Comparison of ENCODE assay signal across 19 mouse cellular contexts in the genomic region with DNA sequence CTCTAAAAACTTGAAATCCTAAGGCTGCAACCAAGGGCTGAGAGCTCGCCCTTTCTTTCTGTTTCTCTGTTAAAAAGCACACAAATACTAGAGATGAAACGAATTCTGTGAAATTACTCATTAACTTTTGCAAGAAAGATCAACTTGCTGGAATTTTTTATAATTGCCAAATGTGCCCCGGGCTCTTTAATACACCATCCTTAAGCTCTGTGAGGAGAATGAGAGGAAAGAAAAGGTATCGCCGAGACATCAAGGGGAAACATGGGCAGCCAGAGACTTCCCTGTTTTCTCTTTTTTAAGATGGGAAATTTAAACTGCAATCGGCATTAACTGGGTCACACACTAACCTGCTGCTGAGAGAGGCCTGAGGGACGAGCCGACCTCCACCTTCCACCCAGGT.
A peak's percentile ranks its signal among the peaks of the same experiment; 100 is the strongest.
DNase-seq lines count a peak whose midpoint lies in the region; ATAC-seq and TF ChIP-seq lines count a peak whose summit lies in the region.
"Had no signal": no experiment of that assay in that cellular context is flagged by ENCODE, and none has a peak within 500 bp of the region (broad histone marks: within the 10 kb centered on the region; RNA-seq: fewer than 3 reads in every experiment).

No protein-coding gene starts in this region.

- H3K4me2 ChIP-seq in forebrain, embryonic 13.5 days: no peak overlapping the region
- H3K4me2 ChIP-seq in kidney, embryonic 15.5 days: no peak overlapping the region
- no peak overlapping the region for H3K4me2 ChIP-seq in midbrain, embryonic 13.5 days (replicated peaks)
- H3K4me2 ChIP-seq in midbrain, embryonic 11.5 days: no peak overlapping the region
- H3K4me2 ChIP-seq: embryonic facial prominence, embryonic 12.5 days; heart, embryonic 15.5 days; limb, embryonic 12.5 days; liver, embryonic 13.5 days; lung, embryonic 15.5 days had no signal

- ATAC-seq in forebrain, embryonic 13.5 days: peak; percentile 24; the same call in 1 of the 2 replicates
- ATAC-seq in kidney, embryonic 15.5 days (replicated peaks; ENCODE audit: low FRiP score): no peak
- ATAC-seq in midbrain, embryonic 13.5 days: no peak
- ATAC-seq in midbrain, embryonic 11.5 days (ENCODE audit: low FRiP score): no peak
- ATAC-seq: intestine, postnatal 0 days had no signal

- H3K9me3 ChIP-seq in forebrain, embryonic 13.5 days (replicated peaks): no peaks in the 10 kb centered on the region
- H3K9me3 ChIP-seq in forebrain, embryonic 10.5 days: no peaks in the 10 kb centered on the region
- no peaks in the 10 kb centered on the region for H3K9me3 ChIP-seq in kidney, embryonic 15.5 days (replicated peaks)
- no peaks in the 10 kb centered on the region for H3K9me3 ChIP-seq in midbrain, embryonic 13.5 days
- no peaks in the 10 kb centered on the region for H3K9me3 ChIP-seq in midbrain, embryonic 11.5 days (ENCODE audit: control insufficient read depth, low read length)
- no peaks in the 10 kb centered on the region for H3K9me3 ChIP-seq in heart, embryonic 10.5 days
- H3K9me3 ChIP-seq: embryonic facial prominence, embryonic 12.5 days; heart, embryonic 15.5 days; limb, embryonic 12.5 days; liver, embryonic 13.5 days; lung, embryonic 15.5 days had no signal

- DNase-seq in forebrain, embryonic 10.5 days (ENCODE audit: extremely low spot score, low spot score): no peak
- DNase-seq in kidney, adult 2 months: peak; percentile 51
- DNase-seq in midbrain, embryonic 11.5 days (ENCODE audit: low spot score, missing footprints): no peak
- DNase-seq in adrenal gland, postnatal 4 days (ENCODE audit: low spot score in 2 of 2): no peak
- no peak for DNase-seq in heart, embryonic 10.5 days (ENCODE audit: low spot score)
- DNase-seq: adrenal gland, adult 8-10 months; cerebellum, adult 9-10 months; gastrocnemius, postnatal 25 days; heart, adult 2 months; liver, embryonic 13.5 days had no signal

- no peak for TF ChIP-seq POLR2A in kidney, adult 2 months (IDR thresholded peaks at IDR 0.05; ENCODE audit: low read depth, low read length)

- no peaks in the 10 kb centered on the region for H3K4me1 ChIP-seq in forebrain, embryonic 13.5 days
- H3K4me1 ChIP-seq in forebrain, embryonic 10.5 days: peaks cover 6% of the 10 kb centered on the region
- peaks cover 6% of the 10 kb centered on the region; the same call in 1 of the 2 replicates for H3K4me1 ChIP-seq in kidney, adult 2 months (ENCODE audit: control insufficient read depth, insufficient read depth, low read length)
- H3K4me1 ChIP-seq in kidney, embryonic 15.5 days: peaks cover 11% of the 10 kb centered on the region
- peaks cover 22% of the 10 kb centered on the region for H3K4me1 ChIP-seq in midbrain, embryonic 13.5 days (replicated peaks)
- no peaks in the 10 kb centered on the region for H3K4me1 ChIP-seq in midbrain, embryonic 11.5 days (ENCODE audit: control insufficient read depth, insufficient read depth, low read length)
- H3K4me1 ChIP-seq in heart, embryonic 10.5 days: no peaks in the 10 kb centered on the region
- H3K4me1 ChIP-seq: heart, embryonic 15.5 days; limb, embryonic 12.5 days; liver, embryonic 13.5 days; lung, embryonic 15.5 days had no signal

- H3K9ac ChIP-seq in forebrain, embryonic 13.5 days: no peak overlapping the region
- no peak overlapping the region for H3K9ac ChIP-seq in kidney, embryonic 15.5 days
- H3K9ac ChIP-seq in midbrain, embryonic 13.5 days (replicated peaks): no peak overlapping the region
- H3K9ac ChIP-seq in midbrain, embryonic 11.5 days (ENCODE audit: low read length): no peak overlapping the region
- H3K9ac ChIP-seq: embryonic facial prominence, embryonic 12.5 days; heart, embryonic 15.5 days; limb, embryonic 12.5 days; liver, embryonic 13.5 days; lung, embryonic 15.5 days had no signal

- no peaks in the 10 kb centered on the region for H3K36me3 ChIP-seq in forebrain, embryonic 13.5 days (ENCODE audit: poor library complexity, severe bottlenecking)
- no peaks in the 10 kb centered on the region for H3K36me3 ChIP-seq in forebrain, embryonic 10.5 days (replicated peaks)
- no peaks in the 10 kb centered on the region for H3K36me3 ChIP-seq in kidney, adult 2 months (ENCODE audit: control insufficient read depth, insufficient read depth, low read length)
- 0 out of 2 replicates have a peak, but pooled peaks cover 10% of the 10 kb centered on the region for H3K36me3 ChIP-seq in kidney, embryonic 15.5 days
- no peaks in the 10 kb centered on the region for H3K36me3 ChIP-seq in midbrain, embryonic 13.5 days
- H3K36me3 ChIP-seq in midbrain, embryonic 11.5 days (ENCODE audit: control insufficient read depth, insufficient read depth, low read length): no peaks in the 10 kb centered on the region
- peaks cover 10% of the 10 kb centered on the region; the same call in 1 of the 2 replicates for H3K36me3 ChIP-seq in heart, embryonic 10.5 days
- H3K36me3 ChIP-seq: embryonic facial prominence, embryonic 12.5 days; heart, embryonic 15.5 days; lung, embryonic 15.5 days had no signal

- H3K4me3 ChIP-seq in forebrain, embryonic 13.5 days: no peak overlapping the region
- no peak overlapping the region for H3K4me3 ChIP-seq in forebrain, embryonic 10.5 days
- H3K4me3 ChIP-seq in kidney, adult 2 months (ENCODE audit: insufficient read depth, low read depth, low read length): no peak overlapping the region
- H3K4me3 ChIP-seq in kidney, embryonic 15.5 days (replicated peaks): no peak overlapping the region
- no peak overlapping the region for H3K4me3 ChIP-seq in midbrain, embryonic 13.5 days (replicated peaks)
- H3K4me3 ChIP-seq in midbrain, embryonic 11.5 days (ENCODE audit: low read depth, low read length): no peak overlapping the region
- H3K4me3 ChIP-seq in heart, embryonic 10.5 days: no peak overlapping the region
- H3K4me3 ChIP-seq: embryonic facial prominence, embryonic 12.5 days; erythroblast, embryonic 14.5 days; heart, adult 2 months; heart, embryonic 15.5 days; limb, embryonic 12.5 days; liver, embryonic 13.5 days; lung, embryonic 15.5 days had no signal

- H3K27ac ChIP-seq in forebrain, embryonic 13.5 days: 0 out of 2 replicates have a peak overlapping the region, but pooled peaks have one; percentile 5
- H3K27ac ChIP-seq in forebrain, embryonic 10.5 days: no peak overlapping the region
- no peak overlapping the region for H3K27ac ChIP-seq in kidney, adult 2 months (ENCODE audit: insufficient read depth, low read depth, low read length)
- H3K27ac ChIP-seq in kidney, embryonic 15.5 days: no peak overlapping the region
- peak overlapping the region; percentile 78 for H3K27ac ChIP-seq in midbrain, embryonic 13.5 days
- no peak overlapping the region for H3K27ac ChIP-seq in midbrain, embryonic 11.5 days (ENCODE audit: low read depth, low read length)
- no peak overlapping the region for H3K27ac ChIP-seq in heart, embryonic 10.5 days
- H3K27ac ChIP-seq: embryonic facial prominence, embryonic 12.5 days; heart, adult 2 months; heart, embryonic 15.5 days; limb, embryonic 12.5 days; liver, embryonic 13.5 days; lung, embryonic 15.5 days had no signal

- no peaks in the 10 kb centered on the region for H3K27me3 ChIP-seq in forebrain, embryonic 13.5 days
- H3K27me3 ChIP-seq in forebrain, embryonic 10.5 days (ENCODE audit: poor library complexity, severe bottlenecking): no peaks in the 10 kb centered on the region
- H3K27me3 ChIP-seq in kidney, adult 2 months (replicated peaks; ENCODE audit: control insufficient read depth, insufficient read depth, low read length): no peaks in the 10 kb centered on the region
- no peaks in the 10 kb centered on the region for H3K27me3 ChIP-seq in kidney, embryonic 15.5 days
- no peaks in the 10 kb centered on the region for H3K27me3 ChIP-seq in midbrain, embryonic 13.5 days
- no peaks in the 10 kb centered on the region for H3K27me3 ChIP-seq in midbrain, embryonic 11.5 days (ENCODE audit: control insufficient read depth, insufficient read depth, low read length)
- no peaks in the 10 kb centered on the region for H3K27me3 ChIP-seq in heart, embryonic 10.5 days (ENCODE audit: insufficient read depth, poor library complexity, severe bottlenecking)
- H3K27me3 ChIP-seq: embryonic facial prominence, embryonic 12.5 days; heart, embryonic 15.5 days; limb, embryonic 12.5 days; liver, embryonic 13.5 days; lung, embryonic 15.5 days had no signal

- 82% methylated on average over 8 of the region's 8 CpGs for WGBS in forebrain, embryonic 13.5 days
- 80% methylated on average over 8 of the region's 8 CpGs for WGBS in forebrain, embryonic 10.5 days
- WGBS in kidney, adult 2 months: 32% methylated on average over 8 of the region's 8 CpGs
- WGBS in kidney, embryonic 15.5 days: 71% methylated on average over 8 of the region's 8 CpGs
- WGBS in midbrain, embryonic 13.5 days: 68% methylated on average over 8 of the region's 8 CpGs
- 80% methylated on average over 8 of the region's 8 CpGs for WGBS in midbrain, embryonic 11.5 days
- WGBS in heart, embryonic 10.5 days: 80% methylated on average over 8 of the region's 8 CpGs

- TF ChIP-seq CTCF in kidney, adult 2 months (conservative IDR thresholded peaks at IDR 0.05; ENCODE audit: insufficient read depth, insufficient read length, low read depth, low read length): no peak

Comparison
In these comparisons a context has a peak if more than half of its experiments do, and no peak if none do; other contexts are left out.
1. H3K27ac ChIP-seq: peak in forebrain, embryonic 13.5 days (single experiment) and midbrain, embryonic 13.5 days (single experiment); none in forebrain, embryonic 10.5 days (single experiment), kidney, adult 2 months (single experiment), kidney, embryonic 15.5 days (single experiment), midbrain, embryonic 11.5 days (single experiment) and heart, embryonic 10.5 days (single experiment).